Mouse (Mus musculus): ENCODE measurements at regions not wholly inside any gene's neighbourhood (a gene's known extent, or its start where the extent isn't known, plus 50 kb on each side); places are given as distances from the start of the nearest gene placed in this dataset.

DNA sequence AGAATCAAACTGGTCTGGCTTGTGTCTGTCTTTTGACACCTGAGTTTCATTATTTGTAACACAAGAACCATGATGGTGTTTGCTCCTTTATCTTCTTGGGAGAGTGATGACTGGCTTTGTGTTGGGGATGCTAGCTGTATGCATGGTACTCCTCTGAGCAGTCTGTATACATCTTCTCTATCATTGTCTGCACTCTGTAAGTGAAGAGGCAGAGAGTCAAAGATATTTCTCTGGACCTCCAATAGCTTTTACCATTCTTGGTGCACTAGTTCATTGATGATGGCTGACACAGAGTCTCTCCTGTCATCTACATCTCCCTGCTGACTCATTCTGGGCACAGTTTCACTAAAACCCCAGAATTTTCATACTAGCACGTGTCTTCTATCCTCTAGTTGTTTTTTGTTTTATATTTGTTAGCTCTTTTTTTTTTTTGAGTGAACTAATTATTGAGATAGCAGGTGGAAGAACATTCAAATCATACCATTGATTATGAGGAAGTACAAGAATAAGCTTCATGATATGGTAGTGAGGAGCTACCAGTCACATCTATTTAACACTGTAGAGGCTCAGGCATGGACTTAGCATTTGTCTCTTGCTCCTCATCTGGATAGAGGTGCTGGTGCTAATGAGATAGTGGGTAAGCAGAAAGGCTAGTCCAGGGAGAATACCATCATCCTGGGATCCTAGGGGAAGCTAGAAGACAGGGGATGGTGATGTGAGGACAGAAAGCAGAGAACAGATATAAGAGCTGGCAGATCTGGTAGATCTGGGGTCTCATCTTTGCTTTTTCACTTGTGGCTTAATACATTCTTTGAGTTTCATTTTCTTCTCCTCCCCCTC is 1402.9 kb upstream of the A1bg start:
- no peak overlapping the region for H3K9ac ChIP-seq
- 75% methylated on average over 1 of the region's 1 CpGs for WGBS
- no peaks in the 10 kb centered on the region for H3K27me3 ChIP-seq
- no peak overlapping the region for H3K27ac ChIP-seq
- H3K4me2 ChIP-seq (replicated peaks), result no peak overlapping the region
- H3K4me1 ChIP-seq, result peaks cover 8% of the 10 kb centered on the region; the same call in 1 of the 2 replicates
- no peak overlapping the region for H3K4me3 ChIP-seq
- no peaks in the 10 kb centered on the region for H3K9me3 ChIP-seq (replicated peaks)
- no peaks in the 10 kb centered on the region for H3K36me3 ChIP-seq
- no peak for ATAC-seq (ENCODE audit: low FRiP score)

DNA sequence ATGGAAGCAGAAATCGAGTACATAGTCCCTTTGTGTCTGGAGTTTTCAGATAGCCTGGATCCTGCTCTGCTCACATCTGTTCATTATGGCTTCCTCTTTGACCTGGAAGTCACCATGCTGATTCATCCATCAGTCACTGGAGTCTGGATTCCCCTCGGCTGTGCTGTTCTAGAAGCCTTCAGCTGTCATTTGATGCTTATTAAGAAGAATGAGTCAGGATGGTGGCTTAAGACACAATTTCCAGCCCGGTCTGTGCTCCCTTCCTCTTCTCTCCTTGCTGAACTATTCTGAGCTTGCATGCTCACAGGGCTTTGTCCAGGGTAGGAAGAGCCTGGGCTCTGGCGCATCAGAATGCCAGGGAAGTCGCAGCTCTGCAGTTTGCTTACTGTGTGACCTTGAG is 1398.2 kb upstream of the A1bg start:
- no peak overlapping the region for H3K9ac ChIP-seq
- ATAC-seq (ENCODE audit: low FRiP score), result no peak
- 71% methylated on average over 5 of the region's 5 CpGs for WGBS
- no peaks in the 10 kb centered on the region for H3K4me1 ChIP-seq
- H3K4me3 ChIP-seq, result no peak overlapping the region
- H3K27ac ChIP-seq, result no peak overlapping the region
- H3K4me2 ChIP-seq (replicated peaks), result no peak overlapping the region
- H3K9me3 ChIP-seq (replicated peaks), result no peaks in the 10 kb centered on the region
- H3K27me3 ChIP-seq, result no peaks in the 10 kb centered on the region
- no peaks in the 10 kb centered on the region for H3K36me3 ChIP-seq

DNA sequence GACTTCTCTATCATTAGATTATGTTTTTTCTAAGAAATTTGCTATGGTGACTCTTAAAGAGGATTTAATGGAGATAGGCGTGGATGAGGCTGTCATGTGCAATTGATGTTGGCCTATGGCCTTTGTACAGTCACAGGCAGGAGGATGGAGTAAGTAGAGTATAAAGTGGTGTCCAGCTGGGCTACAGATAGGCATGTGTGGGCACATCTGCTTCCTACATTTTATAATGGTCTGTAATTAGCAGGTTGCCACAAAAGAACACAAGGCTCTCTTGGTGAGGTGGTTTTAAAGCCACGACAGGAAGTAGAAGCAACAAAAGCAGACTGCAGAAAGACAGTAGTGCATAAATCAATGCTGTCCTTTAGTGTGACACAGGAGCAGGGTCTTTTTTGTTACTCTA is 1391.6 kb upstream of the A1bg start:
- H3K9me3 ChIP-seq (replicated peaks), result no peaks in the 10 kb centered on the region
- no peak overlapping the region for H3K9ac ChIP-seq
- no peak for ATAC-seq (ENCODE audit: low FRiP score)
- no peaks in the 10 kb centered on the region for H3K4me1 ChIP-seq
- no peak overlapping the region for H3K4me3 ChIP-seq
- H3K36me3 ChIP-seq, result no peaks in the 10 kb centered on the region
- no peak overlapping the region for H3K27ac ChIP-seq
- no peak overlapping the region for H3K4me2 ChIP-seq (replicated peaks)
- WGBS, result 41% methylated on average over 2 of the region's 2 CpGs
- H3K27me3 ChIP-seq, result no peaks in the 10 kb centered on the region

DNA sequence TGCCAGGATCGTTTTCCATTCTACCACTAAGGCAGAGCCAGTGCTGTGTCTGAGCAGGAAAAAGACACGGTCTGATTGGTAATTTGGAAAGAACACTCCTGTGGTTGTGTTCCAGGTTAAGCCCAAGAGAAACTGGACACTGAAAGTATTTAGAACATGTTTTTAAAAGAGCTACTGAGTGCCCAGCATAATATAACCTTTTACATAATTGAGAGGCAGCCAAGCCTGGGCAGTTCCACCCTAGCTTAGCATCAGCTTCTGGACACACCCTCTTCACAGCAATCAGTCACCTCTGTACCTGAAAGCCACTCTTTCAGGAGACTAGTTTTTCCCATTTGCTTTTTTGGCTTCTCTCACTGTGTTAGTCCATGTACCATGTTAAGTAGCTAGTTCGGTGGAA is 1379.4 kb upstream of the A1bg start:
- no peaks in the 10 kb centered on the region for H3K4me1 ChIP-seq
- H3K27me3 ChIP-seq, result no peaks in the 10 kb centered on the region
- H3K27ac ChIP-seq, result no peak overlapping the region
- no peak for ATAC-seq (ENCODE audit: low FRiP score)
- no peak overlapping the region for H3K9ac ChIP-seq
- H3K4me2 ChIP-seq (replicated peaks), result no peak overlapping the region
- H3K9me3 ChIP-seq (replicated peaks), result no peaks in the 10 kb centered on the region
- no peak overlapping the region for H3K4me3 ChIP-seq
- WGBS, result 87% methylated on average over 3 of the region's 3 CpGs
- no peaks in the 10 kb centered on the region for H3K36me3 ChIP-seq

GRCm38 (mm10) chr15:62301567-62301966 is 1378.8 kb upstream of the A1bg start:
- H3K9me3 ChIP-seq (replicated peaks), result no peaks in the 10 kb centered on the region
- no peak overlapping the region for H3K4me3 ChIP-seq
- no peak overlapping the region for H3K4me2 ChIP-seq (replicated peaks)
- ATAC-seq (ENCODE audit: low FRiP score), result no peak
- no peak overlapping the region for H3K27ac ChIP-seq
- 97% methylated on average over 3 of the region's 3 CpGs for WGBS
- H3K36me3 ChIP-seq, result no peaks in the 10 kb centered on the region
- no peaks in the 10 kb centered on the region for H3K27me3 ChIP-seq
- H3K4me1 ChIP-seq, result no peaks in the 10 kb centered on the region
- H3K9ac ChIP-seq, result no peak overlapping the region

DNA sequence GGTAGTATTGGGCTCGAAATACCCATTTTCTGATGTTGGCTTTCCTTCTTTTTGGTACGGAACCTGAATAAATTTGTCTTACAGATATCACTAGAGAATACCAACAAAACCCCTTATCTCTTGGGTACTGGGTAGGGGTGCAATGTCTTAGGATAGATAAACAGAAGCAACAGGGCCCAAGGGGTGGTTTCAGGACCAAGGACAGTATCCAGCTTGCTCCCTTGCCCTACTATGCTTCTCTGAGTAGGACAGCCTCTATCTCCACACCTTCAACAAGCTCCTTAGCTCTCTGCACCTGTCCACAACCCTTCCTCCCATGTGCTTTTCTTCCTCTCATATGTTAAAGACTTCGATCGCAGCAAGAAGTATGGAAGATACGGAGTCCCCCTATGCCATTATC is 1374.3 kb upstream of the A1bg start:
- no peaks in the 10 kb centered on the region for H3K9me3 ChIP-seq (replicated peaks)
- no peaks in the 10 kb centered on the region for H3K36me3 ChIP-seq
- no peak for ATAC-seq (ENCODE audit: low FRiP score)
- peaks cover 7% of the 10 kb centered on the region; the same call in 1 of the 2 replicates for H3K4me1 ChIP-seq
- no peak overlapping the region for H3K4me3 ChIP-seq
- H3K9ac ChIP-seq, result no peak overlapping the region
- H3K27ac ChIP-seq, result no peak overlapping the region
- H3K27me3 ChIP-seq, result no peaks in the 10 kb centered on the region
- WGBS, result 90% methylated on average over 5 of the region's 5 CpGs
- no peak overlapping the region for H3K4me2 ChIP-seq (replicated peaks)

- Histone ChIP-seq H3K4me1 (peaks cover 7% of the 10 kb centered on the region; the same call in 1 of the 2 replicates), H3K4me2 (replicated peaks) (no peak overlapping the region), H3K9ac (no peak overlapping the region), H3K27me3 (no peaks in the 10 kb centered on the region), H3K9me3 (replicated peaks) (no peaks in the 10 kb centered on the region), H3K36me3 (no peaks in the 10 kb centered on the region), H3K4me3 (no peak overlapping the region), H3K27ac (no peak overlapping the region)
- ATAC-seq (ENCODE audit: low FRiP score), result no peak
- WGBS, result 31% methylated on average over 8 of the region's 8 CpGs
Observed at GRCm38 (mm10) chr15:62295233-62295927, 1372.6 kb upstream of the A1bg start.

DNA sequence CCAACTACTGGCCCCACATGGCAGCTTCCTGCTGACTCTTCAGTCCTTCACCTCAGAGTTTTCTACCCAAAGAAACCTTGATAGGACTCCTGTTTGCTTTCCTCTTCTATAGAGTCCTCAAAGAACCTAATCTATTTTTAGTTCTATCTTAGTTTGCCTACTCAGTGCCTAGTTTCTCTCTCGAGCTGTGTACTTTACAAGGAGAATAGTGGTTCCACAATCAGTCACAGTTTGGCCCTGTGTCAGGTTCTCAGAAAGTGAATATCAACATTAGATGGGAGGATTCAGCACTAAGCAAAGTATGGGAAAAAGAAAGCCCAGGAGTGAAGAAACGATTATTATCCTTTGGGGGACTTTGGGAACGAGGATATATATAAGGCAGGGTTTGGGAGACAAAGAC is 1372.0 kb upstream of the A1bg start:
- H3K36me3 ChIP-seq, result no peaks in the 10 kb centered on the region
- H3K9me3 ChIP-seq (replicated peaks), result no peaks in the 10 kb centered on the region
- H3K4me3 ChIP-seq, result no peak overlapping the region
- H3K27me3 ChIP-seq, result no peaks in the 10 kb centered on the region
- no peak for ATAC-seq (ENCODE audit: low FRiP score)
- 54% methylated on average over 3 of the region's 3 CpGs for WGBS
- H3K9ac ChIP-seq, result no peak overlapping the region
- H3K4me1 ChIP-seq, result peaks cover 7% of the 10 kb centered on the region; the same call in 1 of the 2 replicates
- H3K4me2 ChIP-seq (replicated peaks), result no peak overlapping the region
- H3K27ac ChIP-seq, result no peak overlapping the region

DNA sequence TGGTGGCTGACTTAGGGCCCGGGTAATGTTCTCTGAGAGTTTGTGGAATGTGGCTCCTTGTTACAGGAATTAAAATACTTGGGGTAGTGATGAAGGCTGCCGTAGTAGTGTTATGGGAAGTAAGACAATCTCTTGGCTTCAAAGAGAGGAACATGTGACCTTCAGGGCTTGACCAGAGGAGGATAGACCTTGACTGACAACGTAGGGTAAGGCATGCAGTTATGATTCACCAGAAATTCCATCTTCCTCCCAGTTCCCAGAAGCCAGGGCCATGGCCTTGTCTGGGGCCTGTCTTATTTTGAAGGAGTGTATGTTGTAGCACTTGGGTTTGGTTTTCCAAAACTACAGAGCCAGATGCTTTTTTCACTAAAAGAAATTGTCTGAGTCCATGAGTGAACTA is 1370.1 kb upstream of the A1bg start:
- Histone ChIP-seq H3K27ac (no peak overlapping the region), H3K9me3 (replicated peaks) (no peaks in the 10 kb centered on the region), H3K4me1 (peaks cover 7% of the 10 kb centered on the region; the same call in 1 of the 2 replicates), H3K9ac (no peak overlapping the region), H3K27me3 (no peaks in the 10 kb centered on the region), H3K4me3 (no peak overlapping the region), H3K36me3 (no peaks in the 10 kb centered on the region), H3K4me2 (replicated peaks) (no peak overlapping the region)
- 81% methylated on average over 3 of the region's 3 CpGs for WGBS
- no peak for ATAC-seq (ENCODE audit: low FRiP score)

DNA sequence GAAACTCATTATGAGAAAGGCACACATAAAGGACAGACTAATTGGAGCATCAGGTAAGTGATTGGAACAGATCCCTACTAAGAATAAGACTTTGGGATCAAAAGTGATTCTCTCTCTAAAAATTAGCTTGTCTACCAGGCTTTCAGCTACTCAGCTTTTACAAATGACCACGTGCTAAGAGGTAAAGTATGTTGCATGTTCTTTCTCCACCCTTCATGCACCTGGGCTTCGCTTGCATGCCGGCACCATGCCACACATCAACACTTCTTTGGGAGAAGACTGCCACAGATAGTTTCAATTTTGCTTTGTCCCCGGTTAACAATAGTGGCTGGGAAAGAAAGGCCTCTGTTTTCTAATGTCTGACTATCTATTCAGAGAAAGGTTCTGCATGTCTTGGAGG is 1367.9 kb upstream of the A1bg start:
- Histone ChIP-seq H3K36me3 (no peaks in the 10 kb centered on the region), H3K9ac (no peak overlapping the region), H3K27ac (no peak overlapping the region), H3K4me3 (no peak overlapping the region), H3K4me1 (peaks cover 7% of the 10 kb centered on the region; the same call in 1 of the 2 replicates), H3K9me3 (replicated peaks) (no peaks in the 10 kb centered on the region), H3K4me2 (replicated peaks) (no peak overlapping the region), H3K27me3 (no peaks in the 10 kb centered on the region)
- no peak for ATAC-seq (ENCODE audit: low FRiP score)
- WGBS, result 83% methylated on average over 4 of the region's 4 CpGs

GRCm38 (mm10) chr15:62286666-62287655 is 1364.1 kb upstream of the A1bg start:
- Histone ChIP-seq H3K9ac (no peak overlapping the region), H3K27ac (no peak overlapping the region), H3K4me3 (no peak overlapping the region), H3K4me2 (replicated peaks) (no peak overlapping the region), H3K4me1 (peaks cover 16% of the 10 kb centered on the region), H3K36me3 (no peaks in the 10 kb centered on the region), H3K9me3 (replicated peaks) (no peaks in the 10 kb centered on the region), H3K27me3 (no peaks in the 10 kb centered on the region)
- 62% methylated on average over 11 of the region's 11 CpGs for WGBS
- no peak for ATAC-seq (ENCODE audit: low FRiP score)
